Mouse (Mus musculus): ENCODE measurements around the gene Gm9945.

GRCm38 (mm10) chr11:53481088-53481730, 1.2 kb downstream of the Gm9945 start:
- TF ChIP-seq CTCF (IDR thresholded peaks at IDR 0.05) (no peak), EP300 (IDR thresholded peaks at IDR 0.05; ENCODE audit: insufficient read depth, low read depth, low read length) (no peak)

Measured in heart, adult 2 months (tissue).